Mouse (Mus musculus): ENCODE data around the gene Agl.
"Not testable (repeated sequence)": the region's sequence is repeated elsewhere in the genome, so short reads cannot be mapped to it uniquely, and the experiment has no call there.

The Agl gene

GRCm38 (mm10) chr3:116816674-116817215, 8.8 kb upstream of the Agl start:
- DNase-seq (ENCODE audit: low spot score in 2 of 2), result no peak

GRCm38 (mm10) chr3:116815916-116816315, 8.0 kb upstream of the Agl start:
- DNase-seq (ENCODE audit: low spot score in 2 of 2), result no peak

GRCm38 (mm10) chr3:116815305-116815797, 7.4 kb upstream of the Agl start:
- no peak for DNase-seq (ENCODE audit: low spot score in 2 of 2)

- DNase-seq (ENCODE audit: low spot score in 2 of 2), result no peak
Measured at GRCm38 (mm10) chr3:116812946-116813345, 5.0 kb upstream of the Agl start.

GRCm38 (mm10) chr3:116810351-116810750, 2.4 kb upstream of the Agl start:
- not testable (repeated sequence) for DNase-seq (ENCODE audit: low spot score in 2 of 2)

DNA sequence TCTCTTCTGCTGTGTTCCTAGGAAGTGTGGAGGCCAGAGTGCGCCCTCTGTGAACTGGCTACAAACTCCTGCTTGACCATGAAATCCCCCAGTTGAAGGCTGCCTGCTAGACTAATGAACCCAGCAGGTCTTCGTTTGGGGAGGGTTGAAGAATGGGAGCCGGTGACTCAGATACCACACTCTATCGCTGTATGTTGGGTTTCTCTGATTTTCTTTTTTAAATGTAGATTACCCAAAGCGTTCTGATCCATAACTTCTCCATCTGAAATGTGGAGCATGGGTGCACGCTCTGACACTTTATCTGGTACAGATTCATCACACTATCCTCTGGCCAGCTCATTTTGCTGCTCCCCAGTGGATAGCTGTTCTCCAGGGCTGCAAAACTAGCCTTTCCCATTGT, 1.3 kb upstream of the Agl start:
- no peak for DNase-seq (ENCODE audit: low spot score in 2 of 2)

DNA sequence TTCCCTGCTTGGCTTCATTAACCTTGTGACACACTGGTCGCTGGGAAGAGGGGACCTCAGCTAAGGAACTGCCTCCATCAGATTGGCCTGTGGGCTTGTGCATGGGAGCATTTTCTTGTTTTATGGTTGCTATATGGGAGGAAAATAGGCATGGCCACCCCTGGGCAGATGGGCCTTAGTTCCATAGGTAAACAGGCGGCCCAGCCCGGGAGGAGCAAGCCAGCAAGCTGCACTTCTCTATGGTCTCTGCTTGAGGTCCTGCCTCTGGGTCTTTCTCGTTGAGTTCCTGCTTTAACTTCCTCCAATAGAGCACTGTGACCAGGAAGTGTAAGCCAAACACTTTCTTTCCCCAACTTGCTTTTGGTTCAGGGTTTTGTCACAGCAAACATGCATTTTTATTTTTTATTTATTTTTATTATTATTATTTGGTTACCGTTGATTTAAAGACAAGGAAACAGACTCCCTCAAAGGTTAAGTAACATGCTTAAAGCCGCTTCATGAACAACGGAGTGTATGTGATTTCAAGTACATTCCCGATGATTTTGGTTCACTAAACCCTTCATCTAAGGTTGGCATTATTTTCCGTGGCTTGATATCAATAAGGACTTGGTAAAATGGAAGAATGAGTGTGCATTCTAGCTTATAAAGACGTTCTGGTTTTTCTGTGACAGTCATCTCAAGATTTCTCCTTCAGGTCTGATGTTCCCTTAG, 696 bp upstream of the Agl start:
- peak; percentile 45 to 70 for DNase-seq (ENCODE audit: low spot score in 2 of 2)

GRCm38 (mm10) chr3:116805866-116806265, 2.1 kb downstream of the Agl start:
- no peak for DNase-seq (ENCODE audit: low spot score in 2 of 2)

DNA sequence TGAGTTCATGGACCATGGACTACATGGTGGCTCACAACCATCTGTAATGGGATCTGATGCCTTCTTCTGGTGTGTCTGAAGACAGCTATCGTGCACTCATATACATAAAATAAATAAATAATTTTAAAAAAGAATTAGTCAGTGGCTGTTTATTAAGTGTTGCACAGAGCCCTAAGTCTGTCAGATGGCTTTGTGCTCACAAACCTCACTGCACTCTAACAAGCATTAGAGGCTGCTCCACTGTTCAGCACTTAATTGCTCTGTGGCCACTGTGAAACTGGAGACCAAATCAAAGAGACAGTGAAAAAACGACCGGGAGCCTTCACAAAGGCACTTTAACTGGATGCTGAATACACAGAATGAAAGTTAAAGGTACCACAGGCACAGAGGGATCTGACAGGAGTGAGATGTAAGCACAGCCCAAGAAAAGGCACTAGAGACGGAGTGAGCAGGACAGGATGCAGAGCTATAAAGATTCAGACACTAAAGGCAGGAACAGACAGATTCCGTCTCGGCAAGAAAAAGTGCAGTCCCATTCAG, 3.1 kb downstream of the Agl start:
- no peak for DNase-seq (ENCODE audit: low spot score in 2 of 2)

DNA sequence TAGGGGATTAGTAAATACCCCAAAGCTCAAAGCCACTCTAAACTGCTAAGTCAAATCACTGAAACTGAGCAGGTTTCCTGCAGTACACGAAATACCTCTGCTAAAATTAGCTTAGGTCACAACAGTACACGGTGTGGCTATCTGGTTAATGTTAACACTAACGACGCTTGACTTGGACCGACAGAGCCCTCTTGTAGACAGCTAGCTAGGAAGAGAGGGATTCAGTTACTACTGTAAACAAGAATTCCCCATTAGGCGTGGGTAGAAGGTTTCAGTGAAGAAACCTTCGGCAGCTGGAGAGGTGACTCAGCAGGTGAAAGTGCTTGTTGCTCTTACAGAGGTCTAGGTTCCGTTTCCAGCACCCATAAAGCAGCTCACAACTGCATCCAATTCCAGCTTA, 6.2 kb downstream of the Agl start:
- DNase-seq (ENCODE audit: low spot score in 2 of 2), result no peak

GRCm38 (mm10) chr3:116798821-116799510, 9.0 kb downstream of the Agl start:
- DNase-seq (ENCODE audit: low spot score in 2 of 2), result no peak

DNA sequence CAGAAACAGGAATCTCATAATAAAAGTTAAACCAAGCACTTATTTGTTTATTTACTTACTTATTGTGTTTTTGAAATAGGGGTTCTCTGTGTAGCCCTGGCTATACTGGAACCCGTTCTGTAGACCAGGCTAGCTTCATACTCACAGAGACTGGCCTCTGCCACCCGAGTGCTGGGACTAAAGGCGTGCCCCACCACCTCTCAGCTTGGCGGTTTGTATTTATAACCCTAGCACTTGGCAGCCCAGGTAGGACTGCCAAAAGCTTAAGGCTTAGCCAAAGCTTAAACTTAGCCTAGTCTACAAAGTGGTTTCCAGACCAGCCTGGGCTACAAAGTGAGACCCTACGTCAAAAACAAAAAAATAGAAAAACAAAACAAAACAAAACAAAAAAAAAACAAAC, 19.1 kb downstream of the Agl start:
- DNase-seq (ENCODE audit: low spot score in 2 of 2), result no peak

DNA sequence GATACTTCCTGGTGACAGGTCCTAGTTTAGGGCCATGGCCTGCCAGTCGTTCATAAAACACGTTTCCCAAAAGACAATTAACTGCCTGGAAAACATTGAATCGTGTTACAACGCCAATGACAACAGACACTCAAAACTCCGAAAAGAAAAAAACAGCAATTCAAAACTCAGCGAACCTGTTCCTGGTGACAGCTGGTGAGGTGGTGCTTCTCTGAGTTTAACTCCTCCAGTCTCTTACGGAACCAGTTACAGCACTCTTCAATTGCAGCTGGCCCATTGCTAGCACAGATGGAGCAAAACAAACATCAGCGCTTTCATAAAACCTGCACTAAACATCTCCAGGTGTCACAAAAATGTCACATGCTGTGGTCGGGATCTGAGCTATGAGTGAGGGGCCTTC, 21.4 kb downstream of the Agl start:
- DNase-seq (ENCODE audit: low spot score in 2 of 2), result no peak

DNA sequence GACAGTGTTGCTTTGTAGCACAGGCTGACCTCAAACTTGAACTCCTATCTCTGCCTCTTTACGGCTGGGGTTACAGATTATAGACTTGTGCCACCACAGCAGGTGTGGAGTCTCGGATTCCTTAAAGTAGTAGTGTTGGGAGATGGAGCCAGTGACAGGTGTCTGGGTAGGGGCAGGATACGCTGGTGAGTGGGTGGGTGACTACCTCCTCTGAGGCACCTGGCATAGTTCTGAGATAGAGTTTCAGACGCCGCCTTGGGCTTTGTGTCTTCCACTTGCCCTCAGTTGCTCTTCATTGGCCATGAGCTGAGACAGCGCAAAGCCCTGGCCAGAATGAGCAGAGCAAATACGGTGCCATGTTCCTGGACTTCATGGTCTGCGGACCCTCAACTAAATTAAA, 22.1 kb downstream of the Agl start:
- no peak for DNase-seq (ENCODE audit: low spot score in 2 of 2)

GRCm38 (mm10) chr3:116784811-116785210, 23.2 kb downstream of the Agl start:
- no peak for DNase-seq (ENCODE audit: low spot score in 2 of 2)

DNA sequence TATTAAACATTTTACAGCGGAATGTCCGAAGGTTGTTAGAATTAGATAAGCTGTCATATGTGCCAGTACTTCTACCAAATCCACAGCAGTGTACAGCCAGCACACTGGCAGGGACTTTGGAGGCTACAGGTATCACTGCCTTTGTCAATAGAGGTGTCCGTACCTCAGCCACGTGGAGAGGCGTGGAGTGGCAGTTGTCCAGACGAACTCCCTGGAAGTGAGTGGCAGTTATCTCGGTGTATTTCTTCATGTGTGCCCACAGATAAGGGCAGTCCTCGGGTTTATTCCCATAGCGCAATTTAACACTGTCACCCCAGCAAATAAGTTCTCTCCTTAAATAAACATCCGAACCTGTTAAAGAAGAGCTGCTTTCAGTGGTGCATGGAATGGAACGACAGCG, 23.7 kb downstream of the Agl start:
- no peak for DNase-seq (ENCODE audit: low spot score in 2 of 2)

GRCm38 (mm10) chr3:116776961-116777360, 31.0 kb downstream of the Agl start:
- no peak for DNase-seq (ENCODE audit: low spot score in 2 of 2)

DNA sequence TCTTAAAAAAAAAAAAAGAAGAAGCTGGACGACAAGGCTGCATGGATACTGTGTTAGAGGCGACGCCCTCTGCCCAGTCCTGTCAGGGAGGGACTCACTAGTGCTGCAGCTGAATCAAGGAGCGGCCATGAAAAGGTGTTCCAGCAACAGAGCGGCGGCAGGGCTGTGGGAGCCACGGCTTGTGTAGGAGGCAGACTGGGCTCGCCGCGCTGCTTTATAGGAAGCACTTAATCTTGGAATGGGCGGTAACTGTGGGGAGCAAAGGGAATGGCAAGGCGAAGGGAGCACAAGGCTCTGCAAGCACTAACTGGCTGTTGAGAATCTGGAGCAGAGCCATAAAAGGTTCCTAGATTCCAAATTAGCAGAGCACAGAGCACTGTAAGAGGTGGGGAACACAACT, 34.1 kb downstream of the Agl start:
- no peak for DNase-seq (ENCODE audit: low spot score in 2 of 2)

- DNase-seq (ENCODE audit: low spot score in 2 of 2), result no peak
Measured at GRCm38 (mm10) chr3:116771597-116771996, 36.4 kb downstream of the Agl start.

- peak in 1 of 2 experiments; percentile 69 for DNase-seq (ENCODE audit: low spot score in 2 of 2)
Measured at GRCm38 (mm10) chr3:116766963-116767362, 41.0 kb downstream of the Agl start.

GRCm38 (mm10) chr3:116752818-116753217, 55.1 kb downstream of the Agl start:
- DNase-seq (ENCODE audit: low spot score in 2 of 2), result no peak

DNA sequence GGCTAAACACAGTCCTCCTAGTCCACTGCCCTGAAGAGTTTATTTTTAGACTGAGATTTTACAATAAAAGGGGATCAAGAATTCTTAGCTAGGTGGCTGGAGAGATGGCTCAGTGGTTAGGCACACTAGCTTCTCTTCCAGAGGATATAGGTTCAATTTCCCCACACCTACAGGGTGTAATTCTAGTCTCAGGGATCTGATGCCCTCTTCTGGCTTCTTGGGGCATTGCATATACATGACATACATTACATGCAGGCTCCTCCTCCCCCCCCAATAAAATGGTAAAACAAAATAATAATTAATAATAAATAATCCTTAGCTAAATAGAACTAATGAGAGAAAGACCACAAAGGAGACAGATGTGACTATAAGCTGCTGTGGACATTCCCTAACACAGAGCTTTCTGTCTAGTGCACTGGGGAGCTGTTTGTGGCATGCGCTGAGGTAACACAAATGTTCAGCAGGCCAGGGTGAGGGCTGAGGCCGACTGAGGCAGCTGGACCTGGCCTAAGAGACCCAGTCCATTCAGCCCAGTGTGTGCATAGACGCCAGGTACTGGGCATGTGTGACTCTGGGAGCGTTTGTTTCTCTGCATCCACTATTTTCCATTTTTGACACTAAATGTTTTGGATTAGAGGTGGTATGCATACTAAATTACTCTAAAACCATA, 56.6 kb downstream of the Agl start:
- DNase-seq (ENCODE audit: low spot score in 2 of 2), result peak; percentile 60 to 76

Measured in spleen, postnatal 4 days (tissue).